Mouse (Mus musculus) heart, postnatal 36 days (tissue): ENCODE measurements around the gene Ints1. TPM values are rescaled to one million over a fixed set of nuclear protein-coding genes. Genes with fewer than 3 reads are reported as not detected.
A peak's percentile ranks its signal among the peaks of the same experiment; 100 is the strongest.

ENCODE experiments used
- DNase-seq, 2 experiments: peaks; one replicate each; pipeline ENCODE4 v3.0.0; 2021 to 2022
- intact Hi-C: fragments of 180-260 bp; cut with DNase I; formaldehyde crosslinking; loops from one replicate; pipeline ENCODE4 v1.15.1; 2025
- microRNA-seq, 2 experiments: library from miRNA; unstranded; fragments of <30 nt; microRNA quantifications; one replicate each; pipeline ENCODE4 v1.2.0; 2021; ENCODE audit warnings: borderline number of aligned reads in 2 of 2
- total RNA-seq, 2 experiments: library from RNA; stranded (reverse); gene quantifications; 2 replicates each; pipeline ENCODE4 v1.2.3; 2021

The Ints1 gene
- total RNA-seq, 2 experiments from 2014 or later: 40.4 to 42.7 TPM

- no peak for DNase-seq
- intact Hi-C loops: no loop called here
Observed at GRCm38 (mm10) chr5:139726186-139726585, 49.3 kb downstream of the Ints1 start.

- intact Hi-C loops: no loop called here
- DNase-seq: peak in 1 of 2 experiments; percentile 29
Observed at GRCm38 (mm10) chr5:139724336-139725116, 50.9 kb downstream of the Ints1 start.

GRCm38 (mm10) chr5:139723113-139723512 is 52.4 kb downstream of the Ints1 start:
- no peak for DNase-seq
- intact Hi-C loops: no loop called here

GRCm38 (mm10) chr5:139722709-139723108 is 52.8 kb downstream of the Ints1 start:
- intact Hi-C loops: loop anchor here (1.0 kb wide), 1 partner anchor 19 kb away; no protein-coding TSS in a partner anchor
- DNase-seq: no peak

GRCm38 (mm10) chr5:139718949-139719348 is 56.5 kb downstream of the Ints1 start:
- intact Hi-C loops: no loop called here
- DNase-seq: no peak

- DNase-seq: no peak
- intact Hi-C loops: no loop called here
Observed at GRCm38 (mm10) chr5:139718540-139718939, 56.9 kb downstream of the Ints1 start.

- intact Hi-C loops: loop anchor here (1.0 kb wide), 3 partner anchors 29 to 101 kb away; no protein-coding TSS in a partner anchor
- peak; percentile 73 to 74 for DNase-seq
Observed at GRCm38 (mm10) chr5:139717723-139718122, 57.8 kb downstream of the Ints1 start.

GRCm38 (mm10) chr5:139706496-139706895 is 69.0 kb downstream of the Ints1 start:
- DNase-seq: no peak
- intact Hi-C loops: no loop called here

- DNase-seq: no peak
- intact Hi-C loops: no loop called here
Observed at GRCm38 (mm10) chr5:139702905-139703304, 72.6 kb downstream of the Ints1 start.

- no peak for DNase-seq
- intact Hi-C loops: no loop called here
Observed at GRCm38 (mm10) chr5:139702236-139702635, 73.2 kb downstream of the Ints1 start.

Small RNA genes within 50 kb of the gene (microRNA-seq; reads per million reads assigned to microRNA genes)
- gene Mir7037: 1.4 to 3.4 reads per million in 2 experiments

Other genes with a start within 250 kb of the Ints1 start
- not detected for gene Uncx, start 232.2 kb downstream of the Ints1 start, total RNA-seq
- gene Micall2, start 39.3 kb downstream of the Ints1 start, total RNA-seq: 1 to 10 TPM; 2.4 to 2.8 TPM
- gene Mafk, start 15.8 kb upstream of the Ints1 start, total RNA-seq: 10 to 100 TPM; 36.9 to 37.7 TPM
- not detected for gene Tmem184a, start 44.2 kb upstream of the Ints1 start, total RNA-seq
- gene Gm26938, start 50.7 kb upstream of the Ints1 start, total RNA-seq: not detected
- gene Psmg3, start 51.2 kb upstream of the Ints1 start, total RNA-seq: 10 to 100 TPM in 1 of 2 experiments, 1 to 10 TPM in 1; 9.5 to 11.8 TPM
- gene Elfn1, start 132.3 kb upstream of the Ints1 start, total RNA-seq: under 1 TPM; 0.08 to 0.38 TPM